Mouse (Mus musculus): ENCODE data around the gene Ap4m1. TPM values are rescaled to one million over a fixed set of nuclear protein-coding genes. Genes with fewer than 3 reads are reported as not detected.

Gene Ap4m1
- 10.4 TPM for polyA plus RNA-seq (2012; fragmentation: generic; extraction: Trizol)

GRCm38 (mm10) chr5:138171695-138172491 lies at the start of gene Ap4m1, which contains the start of gene Mcm7:
TSS of gene Ap4m1 (plus strand) at chr5:138172002.
TSS of gene Mcm7 (minus strand) at chr5:138172422.
- H3K4me2 ChIP-seq (ENCODE audit: low read depth) = peak within 1 kb of the TSS; percentile 94

GRCm38 (mm10) chr5:138132425-138133064 lies 39.3 kb upstream of the Ap4m1 start:
- Histone ChIP-seq H3K36me3 (ENCODE audit: control insufficient read depth, insufficient read depth) (peaks cover 7% of the 10 kb centered on the region), H3K79me2 (ENCODE audit: control insufficient read depth, insufficient read depth) (no peaks in the 10 kb centered on the region), H3K27me3 (ENCODE audit: control insufficient read depth, insufficient read depth, insufficient read length) (no peaks in the 10 kb centered on the region), H3ac (ENCODE audit: control insufficient read depth, insufficient read length) (no peak overlapping the region), H3K4me3 (no peak overlapping the region), H3K4me2 (ENCODE audit: low read depth) (no peak overlapping the region)
- no peak for TF ChIP-seq POLR2A (IDR thresholded peaks at IDR 0.05; ENCODE audit: insufficient read length, low read depth)
- TF ChIP-seq REST (IDR thresholded peaks at IDR 0.05; ENCODE audit: insufficient read depth, insufficient read length) = no peak
- no peak for TF ChIP-seq CEBPB (IDR thresholded peaks at IDR 0.05; ENCODE audit: insufficient read depth, poor library complexity, severe bottlenecking)
- TF ChIP-seq E2F4 (IDR thresholded peaks at IDR 0.05; ENCODE audit: insufficient read depth) = no peak
- TF ChIP-seq TCF3 (IDR thresholded peaks at IDR 0.05; ENCODE audit: insufficient read length, low read depth) = no peak
- TF ChIP-seq MYOD1 (IDR thresholded peaks at IDR 0.05; ENCODE audit: control insufficient read depth in 1 of 3, insufficient read length in 2 of 3, low read depth in 2 of 3) = no peak
- no peak for TF ChIP-seq MYOG (IDR thresholded peaks at IDR 0.05; ENCODE audit: control insufficient read depth in 1 of 3, insufficient read depth in 1 of 3, insufficient read length in 2 of 3, low read depth in 2 of 3)
- TF ChIP-seq TCF12 (IDR thresholded peaks at IDR 0.05; ENCODE audit: insufficient read depth, poor library complexity, severe bottlenecking) = no peak
- no peak for TF ChIP-seq USF1 (IDR thresholded peaks at IDR 0.05; ENCODE audit: low read depth)
- TF ChIP-seq MAX (IDR thresholded peaks at IDR 0.05; ENCODE audit: low read depth) = no peak
- no peak for TF ChIP-seq POLR2AphosphoS2 (IDR thresholded peaks at IDR 0.05; ENCODE audit: insufficient read length, low read depth)
- no peak for TF ChIP-seq SRF (IDR thresholded peaks at IDR 0.05; ENCODE audit: control insufficient read depth, insufficient read length, low read depth)

More at GRCm38 (mm10) chr5:138171695-138172491, at the start of gene Ap4m1, which contains the start of gene Mcm7:
- Histone ChIP-seq H3K36me3 (ENCODE audit: control insufficient read depth, insufficient read depth) (peaks cover 13% of the 10 kb centered on the region), H3K4me3 (peak within 1 kb of the TSS; percentile 92), H3K27me3 (ENCODE audit: control insufficient read depth, insufficient read depth, insufficient read length) (no peaks in the 10 kb centered on the region), H3K79me2 (ENCODE audit: control insufficient read depth, insufficient read depth) (peaks cover 19% of the 10 kb centered on the region), H3ac (ENCODE audit: control insufficient read depth, insufficient read length) (peak within 1 kb of the TSS; percentile 34)
- TF ChIP-seq POLR2AphosphoS2 (IDR thresholded peaks at IDR 0.05; ENCODE audit: insufficient read length, low read depth) = no peak
- peak; percentile 42 for TF ChIP-seq E2F4 (IDR thresholded peaks at IDR 0.05; ENCODE audit: insufficient read depth)
- TF ChIP-seq CEBPB (IDR thresholded peaks at IDR 0.05; ENCODE audit: insufficient read depth, poor library complexity, severe bottlenecking) = no peak
- peak; percentile 9 for TF ChIP-seq SRF (IDR thresholded peaks at IDR 0.05; ENCODE audit: control insufficient read depth, insufficient read length, low read depth)
- TF ChIP-seq REST (IDR thresholded peaks at IDR 0.05; ENCODE audit: insufficient read depth, insufficient read length) = no peak
- TF ChIP-seq MYOG (IDR thresholded peaks at IDR 0.05; ENCODE audit: control insufficient read depth in 1 of 3, insufficient read depth in 1 of 3, insufficient read length in 2 of 3, low read depth in 2 of 3) = no peak
- TF ChIP-seq POLR2A (IDR thresholded peaks at IDR 0.05; ENCODE audit: insufficient read length, low read depth) = peak; percentile 39
- peak; percentile 91 for TF ChIP-seq USF1 (IDR thresholded peaks at IDR 0.05; ENCODE audit: low read depth)

GRCm38 (mm10) chr5:138137257-138137656 lies 34.5 kb upstream of the Ap4m1 start:
- H3K4me3 ChIP-seq = no peak overlapping the region
- H3K36me3 ChIP-seq (ENCODE audit: control insufficient read depth, insufficient read depth) = no peaks in the 10 kb centered on the region
- H3ac ChIP-seq (ENCODE audit: control insufficient read depth, insufficient read length) = no peak overlapping the region
- TF ChIP-seq MYOG (IDR thresholded peaks at IDR 0.05; ENCODE audit: control insufficient read depth in 1 of 3, insufficient read depth in 1 of 3, insufficient read length in 2 of 3, low read depth in 2 of 3) (no peak), SRF (IDR thresholded peaks at IDR 0.05; ENCODE audit: control insufficient read depth, insufficient read length, low read depth) (no peak), POLR2A (IDR thresholded peaks at IDR 0.05; ENCODE audit: insufficient read length, low read depth) (no peak), E2F4 (IDR thresholded peaks at IDR 0.05; ENCODE audit: insufficient read depth) (no peak), POLR2AphosphoS2 (IDR thresholded peaks at IDR 0.05; ENCODE audit: insufficient read length, low read depth) (no peak), CEBPB (IDR thresholded peaks at IDR 0.05; ENCODE audit: insufficient read depth, poor library complexity, severe bottlenecking) (no peak), MAX (IDR thresholded peaks at IDR 0.05; ENCODE audit: low read depth) (no peak), MYOD1 (IDR thresholded peaks at IDR 0.05; ENCODE audit: control insufficient read depth in 1 of 3, insufficient read length in 2 of 3, low read depth in 2 of 3) (no peak), TCF12 (IDR thresholded peaks at IDR 0.05; ENCODE audit: insufficient read depth, poor library complexity, severe bottlenecking) (no peak), TCF3 (IDR thresholded peaks at IDR 0.05; ENCODE audit: insufficient read length, low read depth) (no peak), REST (IDR thresholded peaks at IDR 0.05; ENCODE audit: insufficient read depth, insufficient read length) (no peak), USF1 (IDR thresholded peaks at IDR 0.05; ENCODE audit: low read depth) (no peak)
- H3K4me2 ChIP-seq (ENCODE audit: low read depth) = no peak overlapping the region
- no peaks in the 10 kb centered on the region for H3K27me3 ChIP-seq (ENCODE audit: control insufficient read depth, insufficient read depth, insufficient read length)
- H3K79me2 ChIP-seq (ENCODE audit: control insufficient read depth, insufficient read depth) = no peaks in the 10 kb centered on the region

DNA sequence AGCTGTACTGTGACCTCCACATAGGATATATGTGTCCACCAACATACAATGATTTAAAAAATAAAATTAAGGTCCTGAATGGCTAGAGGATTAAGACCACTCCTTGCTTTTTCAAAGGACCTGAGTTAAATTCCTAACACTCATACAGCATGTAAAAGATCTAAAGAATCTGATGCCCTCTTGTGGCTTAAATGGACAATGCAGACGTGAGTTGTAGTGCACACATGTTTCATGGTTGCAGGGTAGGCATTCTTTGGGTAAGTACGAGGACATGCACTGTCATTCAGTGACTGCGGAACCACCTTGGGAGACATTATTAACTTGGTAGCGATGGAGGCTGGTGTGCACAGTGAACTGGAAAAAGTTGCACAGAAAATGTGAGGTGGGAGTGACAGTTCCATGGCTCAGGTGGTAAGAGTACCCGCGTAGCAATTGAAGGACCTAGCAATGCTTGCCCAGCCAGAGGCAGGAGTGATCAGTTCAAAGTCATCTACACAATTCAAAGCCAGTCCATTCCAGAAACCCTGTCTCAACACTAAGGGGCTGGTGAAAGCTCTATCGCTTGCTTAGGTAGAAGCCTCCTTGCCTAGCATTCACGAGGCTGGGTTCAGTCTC lies 33.8 kb upstream of the Ap4m1 start:
- H3K36me3 ChIP-seq (ENCODE audit: control insufficient read depth, insufficient read depth) = no peaks in the 10 kb centered on the region
- H3K4me3 ChIP-seq = no peak overlapping the region
- no peaks in the 10 kb centered on the region for H3K79me2 ChIP-seq (ENCODE audit: control insufficient read depth, insufficient read depth)
- no peak overlapping the region for H3ac ChIP-seq (ENCODE audit: control insufficient read depth, insufficient read length)
- H3K4me2 ChIP-seq (ENCODE audit: low read depth) = no peak overlapping the region
- TF ChIP-seq E2F4 (IDR thresholded peaks at IDR 0.05; ENCODE audit: insufficient read depth) = no peak
- peak; percentile 43 for TF ChIP-seq POLR2AphosphoS2 (IDR thresholded peaks at IDR 0.05; ENCODE audit: insufficient read length, low read depth)
- no peaks in the 10 kb centered on the region for H3K27me3 ChIP-seq (ENCODE audit: control insufficient read depth, insufficient read depth, insufficient read length)

Data from myocyte (in vitro differentiated cells).